In the genomic region with DNA sequence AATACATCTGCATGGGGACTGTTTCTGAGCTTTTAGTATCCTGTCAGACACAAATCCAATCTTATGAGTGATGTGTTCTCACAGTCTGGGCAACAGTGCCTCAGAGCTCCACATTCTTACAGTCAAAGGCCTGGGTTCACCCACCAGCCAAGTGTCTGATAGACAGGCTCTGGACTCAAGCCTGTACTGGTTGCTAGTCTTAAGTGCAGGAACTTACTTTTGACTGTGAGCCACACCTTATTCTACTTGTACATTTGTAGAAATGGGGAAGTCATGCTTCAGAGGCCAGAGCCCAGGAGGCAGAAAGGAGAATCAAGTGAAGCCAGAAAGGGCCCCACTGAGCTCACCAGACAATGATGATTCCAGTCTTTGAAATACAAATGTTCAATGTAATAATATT, we compare ENCODE assay signal across 18 mouse cellular contexts.
DNase-seq lines count a peak whose midpoint lies in the region; ATAC-seq and TF ChIP-seq lines count a peak whose summit lies in the region.
"Had no signal": no experiment of that assay in that cellular context is flagged by ENCODE, and none has a peak within 500 bp of the region (broad histone marks: within the 10 kb centered on the region; RNA-seq: fewer than 3 reads in every experiment).

No protein-coding gene starts in this region.

- H3K27ac ChIP-seq in kidney, embryonic 16.5 days (ENCODE audit: low read length): 0 out of 2 replicates have a peak overlapping the region, but pooled peaks have one; percentile 3
- peak overlapping the region; percentile 1; the same call in 1 of the 2 replicates for H3K27ac ChIP-seq in bone marrow, adult 2 months (ENCODE audit: control insufficient read depth, insufficient read depth, low read depth, low read length, poor library complexity)
- no peak overlapping the region for H3K27ac ChIP-seq in midbrain, embryonic 13.5 days
- no peak overlapping the region for H3K27ac ChIP-seq in heart, embryonic 11.5 days (ENCODE audit: low read depth, low read length)
- H3K27ac ChIP-seq: forebrain, embryonic 15.5 days; heart, embryonic 10.5 days; hindbrain, postnatal 0 days; limb, embryonic 13.5 days had no signal

- H3K36me3 ChIP-seq in kidney, embryonic 16.5 days (ENCODE audit: insufficient read depth, low read length): no peaks in the 10 kb centered on the region
- H3K36me3 ChIP-seq in midbrain, embryonic 13.5 days: no peaks in the 10 kb centered on the region; the same call in 1 of the 2 replicates
- H3K36me3 ChIP-seq in heart, embryonic 11.5 days (ENCODE audit: control insufficient read depth, insufficient read depth, low read length): no peaks in the 10 kb centered on the region
- H3K36me3 ChIP-seq: forebrain, embryonic 15.5 days; heart, embryonic 10.5 days; limb, embryonic 13.5 days had no signal

- TF ChIP-seq POLR2A in bone marrow, adult 2 months (IDR thresholded peaks at IDR 0.05; ENCODE audit: borderline replicate concordance, control insufficient read depth, low read depth, low read length): no peak

- H3K4me1 ChIP-seq in kidney, embryonic 16.5 days (ENCODE audit: insufficient read depth, low read length): 0 out of 2 replicates have a peak, but pooled peaks cover 6% of the 10 kb centered on the region
- H3K4me1 ChIP-seq in bone marrow, adult 2 months (ENCODE audit: control insufficient read depth, insufficient read depth, low read length): no peaks in the 10 kb centered on the region; the same call in 1 of the 2 replicates
- H3K4me1 ChIP-seq in midbrain, embryonic 13.5 days (replicated peaks): no peaks in the 10 kb centered on the region
- no peaks in the 10 kb centered on the region for H3K4me1 ChIP-seq in heart, embryonic 11.5 days (ENCODE audit: control insufficient read depth, insufficient read depth, low read length)
- H3K4me1 ChIP-seq: forebrain, embryonic 15.5 days; heart, embryonic 10.5 days had no signal

- H3K4me2 ChIP-seq in kidney, embryonic 16.5 days (replicated peaks; ENCODE audit: low read depth, low read length): no peak overlapping the region
- no peak overlapping the region for H3K4me2 ChIP-seq in midbrain, embryonic 13.5 days (replicated peaks)
- H3K4me2 ChIP-seq in heart, embryonic 11.5 days: no peak overlapping the region
- H3K4me2 ChIP-seq: forebrain, embryonic 15.5 days; limb, embryonic 13.5 days had no signal

- no peak overlapping the region for H3K9ac ChIP-seq in kidney, embryonic 16.5 days (replicated peaks; ENCODE audit: low read length)
- H3K9ac ChIP-seq in midbrain, embryonic 13.5 days (replicated peaks): no peak overlapping the region
- H3K9ac ChIP-seq in heart, embryonic 11.5 days (ENCODE audit: low read depth, low read length): no peak overlapping the region
- H3K9ac ChIP-seq: forebrain, embryonic 15.5 days; limb, embryonic 13.5 days had no signal

- no peak; the same call in 1 of the 2 replicates for ATAC-seq in kidney, embryonic 16.5 days (ENCODE audit: low FRiP score, low TSS enrichment)
- peak; percentile 93 for ATAC-seq in megakaryocyte, adult 5-6 weeks (ENCODE audit: poor library complexity, severe bottlenecking)
- ATAC-seq in midbrain, embryonic 13.5 days: no peak
- ATAC-seq in heart, embryonic 11.5 days (replicated peaks; ENCODE audit: insufficient number of reproducible peaks, low FRiP score, low TSS enrichment): no peak
- ATAC-seq: hindbrain, postnatal 0 days had no signal

- DNase-seq in kidney, postnatal 25 days: no peak
- DNase-seq in A20 (ENCODE audit: low read depth, low spot score): peak; percentile 74
- no peak for DNase-seq in embryo, embryonic 10 days (ENCODE audit: low spot score)
- DNase-seq: embryo, embryonic 11 days; gastrocnemius, postnatal 10 days; heart, postnatal 36 days; kidney, adult 18-20 months; kidney, postnatal 36 days; spleen, adult 18-20 months had no signal

- no peaks in the 10 kb centered on the region for H3K27me3 ChIP-seq in kidney, embryonic 16.5 days (ENCODE audit: insufficient read depth, low read length)
- H3K27me3 ChIP-seq in midbrain, embryonic 13.5 days: no peaks in the 10 kb centered on the region
- H3K27me3 ChIP-seq in heart, embryonic 11.5 days (ENCODE audit: control insufficient read depth, insufficient read depth, low read length): no peaks in the 10 kb centered on the region
- H3K27me3 ChIP-seq: forebrain, embryonic 15.5 days; limb, embryonic 13.5 days had no signal

- H3K4me3 ChIP-seq in kidney, embryonic 16.5 days (ENCODE audit: low read length): no peak overlapping the region
- H3K4me3 ChIP-seq in bone marrow, adult 2 months (replicated peaks; ENCODE audit: control insufficient read depth, low read depth, low read length): no peak overlapping the region
- H3K4me3 ChIP-seq in midbrain, embryonic 13.5 days (replicated peaks): no peak overlapping the region
- H3K4me3 ChIP-seq in heart, embryonic 11.5 days (ENCODE audit: low read depth, low read length): no peak overlapping the region
- H3K4me3 ChIP-seq: forebrain, embryonic 15.5 days; heart, embryonic 10.5 days; limb, embryonic 13.5 days had no signal

- no peaks in the 10 kb centered on the region for H3K9me3 ChIP-seq in kidney, embryonic 16.5 days (ENCODE audit: low read length)
- H3K9me3 ChIP-seq in midbrain, embryonic 13.5 days: no peaks in the 10 kb centered on the region
- no peaks in the 10 kb centered on the region; the same call in 1 of the 2 replicates for H3K9me3 ChIP-seq in heart, embryonic 11.5 days (replicated peaks; ENCODE audit: control insufficient read depth, low read length)
- H3K9me3 ChIP-seq: forebrain, embryonic 15.5 days; heart, embryonic 10.5 days; limb, embryonic 13.5 days had no signal

- TF ChIP-seq CTCF in bone marrow, adult 2 months (IDR thresholded peaks at IDR 0.05; ENCODE audit: control insufficient read depth, insufficient read depth, low read length): no peak

Comparison
In these comparisons a context has a peak if more than half of its experiments do, and no peak if none do; other contexts are left out.
1. H3K27ac ChIP-seq: peak in kidney, embryonic 16.5 days (single experiment) and bone marrow, adult 2 months (single experiment); none in midbrain, embryonic 13.5 days (single experiment) and heart, embryonic 11.5 days (single experiment).